Mouse (Mus musculus): ENCODE results near the gene Ncaph2. TPM values are rescaled to one million over a fixed set of nuclear protein-coding genes. Genes with fewer than 3 reads are reported as not detected.

The Ncaph2 gene
- polyA plus RNA-seq, 1 experiment from 2014 or later: 151 TPM

GRCm38 (mm10) chr15:89315190-89315731 is 40.3 kb upstream of the Ncaph2 start, which contains the start of gene Sbf1:
Sbf1 (minus strand) TSS chr15:89315311.
- peak within 1 kb of the TSS; percentile 78 for H3K4me2 ChIP-seq (replicated peaks; ENCODE audit: low read depth, low read length)
- no peaks in the 10 kb centered on the region for H3K27me3 ChIP-seq (ENCODE audit: control insufficient read depth, insufficient read depth, low read length)
- H3K36me3 ChIP-seq (ENCODE audit: control insufficient read depth, insufficient read depth, low read length): no peaks in the 10 kb centered on the region
- H3K9me3 ChIP-seq (ENCODE audit: control insufficient read depth, low read length): no peaks in the 10 kb centered on the region
- H3K4me1 ChIP-seq (ENCODE audit: control insufficient read depth, insufficient read depth, low read length): peaks cover 21% of the 10 kb centered on the region
- H3K9ac ChIP-seq (ENCODE audit: low read depth, low read length): peak within 1 kb of the TSS; percentile 88
- under 1% methylated on average over 37 of the region's 37 CpGs for WGBS
- H3K27ac ChIP-seq (ENCODE audit: low read depth, low read length): no peak within 1 kb of the TSS
- H3K4me3 ChIP-seq (ENCODE audit: low read length): peak within 1 kb of the TSS; percentile 98
- ATAC-seq (ENCODE audit: low FRiP score, low TSS enrichment): peak; percentile 100

- H3K27ac ChIP-seq (ENCODE audit: low read depth, low read length): no peak overlapping the region
- no peaks in the 10 kb centered on the region for H3K36me3 ChIP-seq (ENCODE audit: control insufficient read depth, insufficient read depth, low read length)
- no peak overlapping the region for H3K4me3 ChIP-seq (ENCODE audit: low read length)
- no peaks in the 10 kb centered on the region for H3K27me3 ChIP-seq (ENCODE audit: control insufficient read depth, insufficient read depth, low read length)
- peaks cover 17% of the 10 kb centered on the region for H3K4me1 ChIP-seq (ENCODE audit: control insufficient read depth, insufficient read depth, low read length)
- no peak for ATAC-seq (ENCODE audit: low FRiP score, low TSS enrichment)
- WGBS: 71% methylated on average over 11 of the region's 11 CpGs
- no peaks in the 10 kb centered on the region for H3K9me3 ChIP-seq (ENCODE audit: control insufficient read depth, low read length)
- no peak overlapping the region for H3K4me2 ChIP-seq (replicated peaks; ENCODE audit: low read depth, low read length)
- H3K9ac ChIP-seq (ENCODE audit: low read depth, low read length): no peak overlapping the region
These were observed 39.4 kb upstream of the Ncaph2 start for GRCm38 (mm10) chr15:89316146-89316545.

GRCm38 (mm10) chr15:89321264-89321663 is 34.3 kb upstream of the Ncaph2 start:
- peaks cover 6% of the 10 kb centered on the region; the same call in 1 of the 2 replicates for H3K4me1 ChIP-seq (ENCODE audit: control insufficient read depth, insufficient read depth, low read length)
- 81% methylated on average over 8 of the region's 8 CpGs for WGBS

GRCm38 (mm10) chr15:89322670-89323522 is 32.6 kb upstream of the Ncaph2 start, which contains the start of gene Adm2:
Adm2 (plus strand) TSS chr15:89322720.
- H3K27me3 ChIP-seq (ENCODE audit: control insufficient read depth, insufficient read depth, low read length): 0 out of 2 replicates have a peak, but pooled peaks cover 7% of the 10 kb centered on the region
- no peaks in the 10 kb centered on the region for H3K36me3 ChIP-seq (ENCODE audit: control insufficient read depth, insufficient read depth, low read length)
- H3K4me3 ChIP-seq (ENCODE audit: low read length): peak within 1 kb of the TSS; percentile 24
- no peak within 1 kb of the TSS for H3K9ac ChIP-seq (ENCODE audit: low read depth, low read length)
- H3K4me2 ChIP-seq (replicated peaks; ENCODE audit: low read depth, low read length): peak within 1 kb of the TSS; percentile 45
- WGBS: 5% methylated on average over 26 of the region's 26 CpGs
- peaks cover 6% of the 10 kb centered on the region; the same call in 1 of the 2 replicates for H3K4me1 ChIP-seq (ENCODE audit: control insufficient read depth, insufficient read depth, low read length)
- no peak within 1 kb of the TSS for H3K27ac ChIP-seq (ENCODE audit: low read depth, low read length)
- H3K9me3 ChIP-seq (ENCODE audit: control insufficient read depth, low read length): no peaks in the 10 kb centered on the region
- peak; percentile 35; the same call in 1 of the 2 replicates for ATAC-seq (ENCODE audit: low FRiP score, low TSS enrichment)

More at GRCm38 (mm10) chr15:89321264-89321663, 34.3 kb upstream of the Ncaph2 start:
- Histone ChIP-seq H3K36me3 (ENCODE audit: control insufficient read depth, insufficient read depth, low read length) (no peaks in the 10 kb centered on the region), H3K9me3 (ENCODE audit: control insufficient read depth, low read length) (no peaks in the 10 kb centered on the region), H3K4me2 (replicated peaks; ENCODE audit: low read depth, low read length) (no peak overlapping the region), H3K4me3 (ENCODE audit: low read length) (no peak overlapping the region), H3K27me3 (ENCODE audit: control insufficient read depth, insufficient read depth, low read length) (0 out of 2 replicates have a peak, but pooled peaks cover 7% of the 10 kb centered on the region), H3K27ac (ENCODE audit: low read depth, low read length) (no peak overlapping the region), H3K9ac (ENCODE audit: low read depth, low read length) (no peak overlapping the region)
- ATAC-seq (ENCODE audit: low FRiP score, low TSS enrichment): no peak

GRCm38 (mm10) chr15:89323656-89324055 is 31.9 kb upstream of the Ncaph2 start:
- WGBS: 98% methylated on average over 4 of the region's 4 CpGs
- no peak overlapping the region for H3K9ac ChIP-seq (ENCODE audit: low read depth, low read length)
- peaks cover 6% of the 10 kb centered on the region; the same call in 1 of the 2 replicates for H3K4me1 ChIP-seq (ENCODE audit: control insufficient read depth, insufficient read depth, low read length)
- 0 out of 2 replicates have a peak, but pooled peaks cover 7% of the 10 kb centered on the region for H3K27me3 ChIP-seq (ENCODE audit: control insufficient read depth, insufficient read depth, low read length)
- H3K9me3 ChIP-seq (ENCODE audit: control insufficient read depth, low read length): no peaks in the 10 kb centered on the region
- H3K36me3 ChIP-seq (ENCODE audit: control insufficient read depth, insufficient read depth, low read length): no peaks in the 10 kb centered on the region
- no peak overlapping the region for H3K4me2 ChIP-seq (replicated peaks; ENCODE audit: low read depth, low read length)
- H3K27ac ChIP-seq (ENCODE audit: low read depth, low read length): no peak overlapping the region
- ATAC-seq (ENCODE audit: low FRiP score, low TSS enrichment): no peak
- H3K4me3 ChIP-seq (ENCODE audit: low read length): no peak overlapping the region

- no peaks in the 10 kb centered on the region for H3K9me3 ChIP-seq (ENCODE audit: control insufficient read depth, low read length)
- H3K4me1 ChIP-seq (ENCODE audit: control insufficient read depth, insufficient read depth, low read length): peaks cover 6% of the 10 kb centered on the region; the same call in 1 of the 2 replicates
- 53% methylated on average over 5 of the region's 5 CpGs for WGBS
- H3K27me3 ChIP-seq (ENCODE audit: control insufficient read depth, insufficient read depth, low read length): 0 out of 2 replicates have a peak, but pooled peaks cover 7% of the 10 kb centered on the region
- H3K4me3 ChIP-seq (ENCODE audit: low read length): no peak overlapping the region
- no peaks in the 10 kb centered on the region for H3K36me3 ChIP-seq (ENCODE audit: control insufficient read depth, insufficient read depth, low read length)
- H3K4me2 ChIP-seq (replicated peaks; ENCODE audit: low read depth, low read length): no peak overlapping the region
- no peak for ATAC-seq (ENCODE audit: low FRiP score, low TSS enrichment)
- no peak overlapping the region for H3K9ac ChIP-seq (ENCODE audit: low read depth, low read length)
- no peak overlapping the region for H3K27ac ChIP-seq (ENCODE audit: low read depth, low read length)
These were observed 29.1 kb upstream of the Ncaph2 start for GRCm38 (mm10) chr15:89326441-89326840.

GRCm38 (mm10) chr15:89334271-89334670 is 21.2 kb upstream of the Ncaph2 start, which contains the start of gene Miox:
Miox (plus strand) TSS chr15:89334398.
- Histone ChIP-seq H3K27me3 (ENCODE audit: control insufficient read depth, insufficient read depth, low read length) (no peaks in the 10 kb centered on the region), H3K36me3 (ENCODE audit: control insufficient read depth, insufficient read depth, low read length) (no peaks in the 10 kb centered on the region), H3K9me3 (ENCODE audit: control insufficient read depth, low read length) (no peaks in the 10 kb centered on the region), H3K27ac (ENCODE audit: low read depth, low read length) (no peak within 1 kb of the TSS), H3K4me2 (replicated peaks; ENCODE audit: low read depth, low read length) (no peak within 1 kb of the TSS), H3K4me1 (ENCODE audit: control insufficient read depth, insufficient read depth, low read length) (no peaks in the 10 kb centered on the region), H3K9ac (ENCODE audit: low read depth, low read length) (no peak within 1 kb of the TSS), H3K4me3 (ENCODE audit: low read length) (no peak within 1 kb of the TSS)
- 83% methylated on average over 7 of the region's 7 CpGs for whole genome bisulfite sequencing
- no peak for ATAC-seq (ENCODE audit: low FRiP score, low TSS enrichment)

- no peaks in the 10 kb centered on the region for H3K36me3 ChIP-seq (ENCODE audit: control insufficient read depth, insufficient read depth, low read length)
- no peak for ATAC-seq (ENCODE audit: low FRiP score, low TSS enrichment)
- no peaks in the 10 kb centered on the region for H3K9me3 ChIP-seq (ENCODE audit: control insufficient read depth, low read length)
- no peaks in the 10 kb centered on the region for H3K27me3 ChIP-seq (ENCODE audit: control insufficient read depth, insufficient read depth, low read length)
- no peak overlapping the region for H3K27ac ChIP-seq (ENCODE audit: low read depth, low read length)
- no peak overlapping the region for H3K9ac ChIP-seq (ENCODE audit: low read depth, low read length)
- no peaks in the 10 kb centered on the region for H3K4me1 ChIP-seq (ENCODE audit: control insufficient read depth, insufficient read depth, low read length)
- no peak overlapping the region for H3K4me3 ChIP-seq (ENCODE audit: low read length)
- WGBS: 82% methylated on average over 17 of the region's 17 CpGs
- no peak overlapping the region for H3K4me2 ChIP-seq (replicated peaks; ENCODE audit: low read depth, low read length)
These were observed 20.6 kb upstream of the Ncaph2 start for GRCm38 (mm10) chr15:89334774-89335537.

Measured in kidney, embryonic 14.5 days (tissue).